Mouse (Mus musculus): ENCODE measurements around the gene Pof1b. TPM values are rescaled to one million over a fixed set of nuclear protein-coding genes. Genes with fewer than 3 reads are reported as not detected.

The Pof1b gene
- not detected in 2 replicates for total RNA-seq (2023)

GRCm38 (mm10) chrX:112698508-112698907, at the start of gene Pof1b:
TSS of gene Pof1b (minus strand) at chrX:112698651.

DNA sequence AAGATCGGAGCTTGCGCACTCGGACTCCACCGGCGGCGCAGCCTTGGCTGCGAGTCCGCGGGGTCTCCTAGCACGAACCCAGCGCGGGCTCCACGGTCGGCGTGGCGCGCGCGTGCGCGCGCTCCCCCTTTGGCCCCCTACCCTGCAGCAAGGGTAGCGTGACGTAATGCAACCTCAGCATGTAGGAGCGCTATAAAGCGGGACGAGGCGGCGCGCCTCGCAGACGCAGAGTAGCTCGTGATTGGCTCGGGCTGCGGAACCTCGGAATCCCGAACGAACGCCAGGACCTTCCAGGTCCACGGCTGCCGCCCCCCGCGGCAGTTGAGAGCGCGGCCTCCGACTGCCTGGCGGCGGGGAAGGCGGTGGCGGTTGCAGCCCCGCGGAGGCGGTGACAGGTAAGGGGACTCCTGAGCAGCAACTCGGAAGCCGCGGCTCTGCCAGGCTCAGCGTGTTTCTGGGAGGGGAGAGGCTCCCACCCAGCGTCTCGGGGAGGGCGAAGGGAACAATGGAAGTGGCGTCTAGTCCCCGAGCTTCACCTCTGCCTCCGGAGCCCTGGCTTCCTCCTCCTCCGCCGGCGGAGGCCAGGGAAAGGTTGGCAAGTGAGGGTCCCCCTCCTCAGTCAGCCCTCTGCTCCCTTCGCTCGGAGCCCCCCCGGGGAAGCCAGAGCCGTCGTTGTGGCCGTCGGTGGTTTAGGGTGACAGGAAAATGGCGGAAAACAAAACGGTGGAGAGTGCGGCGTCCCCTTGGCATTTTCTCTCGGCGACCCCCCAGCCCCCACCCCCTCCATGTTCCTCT, 97.7 kb downstream of the Pof1b start, which contains the start of gene Zfp711:
TSS of gene Zfp711 (plus strand) at position 16 of the 795 bp plus-strand sequence.

Other genes with a start within 250 kb of the Pof1b start
- gene 2010106E10Rik, start 203.4 kb downstream of the Pof1b start, total RNA-seq (2023), result not detected in 2 replicates
- gene Zfp711, start 98.1 kb downstream of the Pof1b start, total RNA-seq (2023), result not detected in 2 replicates